Mouse (Mus musculus) intestine, postnatal 0 days (tissue): ENCODE data around the gene Cyb5d1. TPM values are rescaled to one million over a fixed set of nuclear protein-coding genes. Genes with fewer than 3 reads are reported as not detected.
A peak's percentile ranks its signal among the peaks of the same experiment; 100 is the strongest.

Experiments
- ATAC-seq: fragments of 200-750 bp; cut with Nextera tagmentation; 2 replicates; pipeline ENCODE4 v1.8.0; 2017; ENCODE audit warnings: mild to moderate bottlenecking, moderate TSS enrichment, moderate library complexity
- H3K27ac ChIP-seq: fragments of 300-500 bp; sonication (generic); 2 replicates; pipeline ENCODE4 v1.5.1; 2014; ENCODE audit warnings: mild to moderate bottlenecking, low read depth, low read length, moderate library complexity
- H3K27me3 ChIP-seq: fragments of 300-500 bp; sonication (generic); replicated peaks from 2 replicates; pipeline ENCODE4 v1.6.1; 2014; ENCODE audit warnings: low read length, mixed read lengths; ENCODE audit not compliant: control insufficient read depth, insufficient read depth
- H3K36me3 ChIP-seq: fragments of 300-500 bp; sonication (generic); 2 replicates; pipeline ENCODE4 v1.6.1; 2014; ENCODE audit warnings: mild to moderate bottlenecking, moderate library complexity; ENCODE audit not compliant: control insufficient read depth, insufficient read depth
- H3K4me1 ChIP-seq: fragments of 300-500 bp; sonication (generic); replicated peaks from 2 replicates; pipeline ENCODE4 v1.6.1; 2014; ENCODE audit warnings: antibody characterized with exemption, low read length, mixed read lengths; ENCODE audit not compliant: control insufficient read depth, insufficient read depth
- H3K4me2 ChIP-seq: fragments of 300-500 bp; sonication (generic); replicated peaks from 2 replicates; pipeline ENCODE4 v1.6.1; 2014; ENCODE audit warnings: low read depth, mild to moderate bottlenecking, moderate library complexity
- H3K4me3 ChIP-seq: fragments of 300-500 bp; sonication (generic); 2 replicates; pipeline ENCODE4 v1.5.1; 2014; ENCODE audit warnings: low read depth, low read length
- H3K9ac ChIP-seq: fragments of 300-500 bp; sonication (generic); 2 replicates; pipeline ENCODE4 v1.6.1; 2014; ENCODE audit warnings: mild to moderate bottlenecking, low read depth, low read length
- H3K9me3 ChIP-seq: fragments of 300-500 bp; sonication (generic); 2 replicates; pipeline ENCODE4 v1.6.1; 2016; ENCODE audit warnings: mixed run types; ENCODE audit not compliant: control insufficient read depth
- CTCF ChIP-seq: sonication (generic); IDR thresholded peaks from 2 replicates; pipeline ENCODE4 v1.5.1; 2016; ENCODE audit warnings: low read depth, mild to moderate bottlenecking, control low read depth, antibody characterized with exemption, moderate library complexity
- WGBS: fragments of 180-500 bp; shearing (Covaris S2); extraction: QIAGEN DNeasy Blood & Tissue Kit; methylation state at CpG from one replicate; pipeline ENCODE4 v1.1.7; 2014; 5-methylcytosine and 5-hydroxymethylcytosine counted together
- polyA plus RNA-seq: library from polyadenylated mRNA; unstranded; fragments of >200 nt; fragmentation: Nextera tagmentation; extraction: Ambion mirVana; gene quantifications from 2 replicates; pipeline ENCODE4 v1.2.1, GENCODE M21; 2015

The Cyb5d1 gene
- polyA plus RNA-seq, 1 experiment from 2014 or later: 8.9 TPM

DNA sequence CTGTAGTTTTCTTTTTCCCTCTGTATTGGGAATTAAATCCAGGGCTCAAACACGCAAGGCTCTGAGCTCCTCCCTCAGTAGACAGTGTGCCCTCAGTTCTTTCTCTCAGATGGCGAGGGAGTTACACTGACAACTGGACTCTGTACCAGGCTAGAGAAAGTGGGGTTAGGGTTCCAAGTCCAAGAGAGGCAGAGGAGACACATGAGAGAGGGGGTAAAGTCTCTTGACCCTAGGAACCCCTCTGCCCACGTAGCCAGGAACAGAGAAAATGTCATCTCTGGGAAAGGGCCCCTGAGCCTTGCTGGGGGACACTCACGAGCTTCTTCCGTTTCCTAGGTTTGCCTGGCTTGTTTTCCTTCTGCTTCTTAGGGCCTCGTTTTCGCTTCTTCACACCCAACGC is 31.1 kb downstream of the Cyb5d1 start:
- Histone ChIP-seq H3K27ac (peak overlapping the region; percentile 99), H3K27me3 (no peaks in the 10 kb centered on the region), H3K4me3 (0 out of 2 replicates have a peak overlapping the region, but pooled peaks have one; percentile 12), H3K9me3 (no peaks in the 10 kb centered on the region), H3K4me2 (peak overlapping the region; percentile 95), H3K4me1 (peaks cover 22% of the 10 kb centered on the region), H3K36me3 (peaks cover 31% of the 10 kb centered on the region), H3K9ac (0 out of 2 replicates have a peak overlapping the region, but pooled peaks have one; percentile 12)
- TF ChIP-seq CTCF: no peak
- 23% methylated on average over 8 of the region's 8 CpGs for WGBS
- ATAC-seq: peak; percentile 41

DNA sequence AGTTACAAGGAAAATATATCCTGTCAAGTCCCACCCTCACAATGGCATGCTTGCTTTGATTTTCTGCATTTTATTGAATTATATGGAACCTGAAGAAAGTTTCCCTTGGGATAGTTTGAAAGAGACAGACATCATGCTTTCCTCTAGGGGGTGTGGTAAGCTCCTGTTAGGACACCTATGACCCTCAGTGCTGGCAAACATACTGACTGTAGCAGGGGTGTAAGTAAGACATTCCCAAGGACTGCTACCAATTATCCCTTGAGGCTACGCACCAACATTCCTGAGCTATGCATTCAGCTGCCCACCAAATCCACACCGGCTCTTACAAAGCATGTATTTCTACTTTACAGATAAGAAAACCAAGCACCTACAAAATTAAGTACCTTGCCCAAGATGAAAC is 33.0 kb downstream of the Cyb5d1 start:
- Histone ChIP-seq H3K4me1 (peaks cover 22% of the 10 kb centered on the region), H3K36me3 (peaks cover 45% of the 10 kb centered on the region), H3K27me3 (no peaks in the 10 kb centered on the region), H3K4me2 (no peak overlapping the region), H3K9me3 (no peaks in the 10 kb centered on the region), H3K27ac (no peak overlapping the region), H3K4me3 (no peak overlapping the region), H3K9ac (no peak overlapping the region)
- WGBS: 88% methylated on average over 2 of the region's 2 CpGs
- TF ChIP-seq CTCF: peak; percentile 54
- ATAC-seq: no peak

DNA sequence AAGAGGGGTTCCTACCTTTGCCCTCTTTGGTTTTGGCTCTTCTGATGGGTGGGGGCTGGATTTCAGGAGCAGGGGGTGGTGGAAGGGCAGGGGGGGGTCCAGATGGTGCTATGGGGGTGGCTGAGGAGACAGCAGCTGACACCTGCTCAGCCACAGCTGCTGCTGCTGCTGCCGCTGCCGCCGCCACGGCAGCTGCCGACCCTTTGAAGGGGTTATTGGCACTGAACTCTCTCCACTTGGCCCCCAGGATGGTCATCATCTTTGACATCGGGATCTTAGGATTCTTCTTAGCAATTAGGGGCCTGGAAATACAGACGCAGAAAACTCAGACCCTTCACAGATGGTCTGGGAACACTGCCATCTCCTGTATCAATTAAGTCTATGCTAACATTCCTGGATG is 33.4 kb downstream of the Cyb5d1 start:
- no peak for ATAC-seq
- Histone ChIP-seq H3K36me3 (peaks cover 50% of the 10 kb centered on the region), H3K4me2 (no peak overlapping the region), H3K4me3 (no peak overlapping the region), H3K27ac (no peak overlapping the region; the same call in 1 of the 2 replicates), H3K9ac (no peak overlapping the region), H3K27me3 (no peaks in the 10 kb centered on the region), H3K9me3 (no peaks in the 10 kb centered on the region), H3K4me1 (peaks cover 22% of the 10 kb centered on the region)
- no peak for TF ChIP-seq CTCF
- WGBS: 78% methylated on average over 7 of the region's 7 CpGs

DNA sequence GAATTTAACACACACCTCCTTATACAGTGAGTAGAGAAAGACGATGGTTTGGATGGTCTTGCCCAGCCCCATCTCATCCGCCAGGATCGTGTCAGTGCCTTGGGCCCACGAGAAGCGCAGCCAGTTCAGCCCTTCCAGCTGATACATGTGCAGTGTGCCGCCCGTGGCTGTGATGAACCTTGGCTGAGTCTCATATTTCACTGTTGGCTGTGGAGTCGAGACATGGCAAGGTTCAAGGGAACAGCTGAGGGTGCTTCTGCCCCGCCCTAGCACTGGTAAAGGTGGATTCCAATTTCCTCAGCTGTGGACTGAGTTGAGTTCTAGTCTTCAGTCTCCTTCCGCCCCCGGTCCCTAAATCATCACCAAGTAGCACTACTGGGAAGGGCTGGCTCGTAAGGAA is 37.7 kb downstream of the Cyb5d1 start:
- H3K27me3 ChIP-seq: no peaks in the 10 kb centered on the region
- no peaks in the 10 kb centered on the region for H3K9me3 ChIP-seq
- ATAC-seq: no peak
- H3K27ac ChIP-seq: no peak overlapping the region
- no peak overlapping the region for H3K9ac ChIP-seq
- WGBS: 76% methylated on average over 12 of the region's 12 CpGs
- H3K4me3 ChIP-seq: no peak overlapping the region
- TF ChIP-seq CTCF: no peak
- H3K4me2 ChIP-seq: no peak overlapping the region
- H3K4me1 ChIP-seq: no peaks in the 10 kb centered on the region
- peaks cover 90% of the 10 kb centered on the region for H3K36me3 ChIP-seq

DNA sequence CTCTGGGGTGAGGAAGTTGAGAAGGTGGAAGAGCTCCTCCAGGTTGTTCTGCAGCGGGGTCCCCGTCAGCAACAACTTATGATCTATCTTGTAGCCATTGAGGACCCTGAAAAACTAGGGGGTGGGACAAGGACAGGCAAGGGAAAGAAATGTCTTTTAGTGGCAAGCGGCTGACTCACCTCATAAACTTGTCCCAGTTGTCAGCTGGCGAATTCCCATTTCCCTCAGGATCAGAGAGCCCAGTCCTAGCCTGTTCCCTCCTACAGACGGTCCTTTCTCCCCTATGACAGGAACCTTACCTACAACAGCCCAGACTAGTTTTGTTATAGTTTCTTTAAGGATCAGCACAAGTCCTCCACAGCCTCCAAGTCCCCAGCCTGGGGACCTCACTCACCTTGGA is 38.9 kb downstream of the Cyb5d1 start:
- no peak for ATAC-seq
- H3K4me3 ChIP-seq: no peak overlapping the region
- TF ChIP-seq CTCF: no peak
- H3K4me2 ChIP-seq: no peak overlapping the region
- no peaks in the 10 kb centered on the region for H3K4me1 ChIP-seq
- H3K36me3 ChIP-seq: peaks cover 94% of the 10 kb centered on the region
- H3K9me3 ChIP-seq: no peaks in the 10 kb centered on the region
- H3K27me3 ChIP-seq: no peaks in the 10 kb centered on the region
- 91% methylated on average over 5 of the region's 5 CpGs for WGBS
- no peak overlapping the region for H3K9ac ChIP-seq
- H3K27ac ChIP-seq: peak overlapping the region; percentile 28; the same call in 1 of the 2 replicates

DNA sequence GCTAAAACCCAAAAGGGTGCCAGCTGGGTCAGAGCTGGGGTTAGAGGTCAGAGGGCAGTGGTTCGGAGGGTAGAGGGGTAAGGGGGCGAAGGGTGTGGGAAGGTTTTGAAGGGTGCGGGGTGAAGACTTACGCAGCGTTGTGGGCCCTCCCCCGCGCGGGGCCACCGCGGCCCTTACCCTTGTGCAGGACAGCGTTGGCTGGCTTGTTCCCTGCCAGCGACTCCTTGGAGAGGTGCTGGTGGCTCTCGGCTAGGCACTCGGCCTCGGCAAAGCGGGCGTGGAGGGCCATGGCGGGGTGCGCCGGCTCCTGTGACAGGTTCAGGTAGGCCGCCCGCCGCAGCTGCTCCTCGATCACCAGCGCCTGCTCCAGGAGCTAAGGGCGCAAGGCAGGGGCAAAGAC is 49.0 kb downstream of the Cyb5d1 start:
- WGBS: 88% methylated on average over 25 of the region's 26 CpGs
- Histone ChIP-seq H3K9ac (no peak overlapping the region), H3K36me3 (peaks cover 83% of the 10 kb centered on the region), H3K27me3 (no peaks in the 10 kb centered on the region), H3K27ac (no peak overlapping the region), H3K4me1 (no peaks in the 10 kb centered on the region), H3K4me3 (no peak overlapping the region), H3K9me3 (no peaks in the 10 kb centered on the region), H3K4me2 (no peak overlapping the region)
- no peak for ATAC-seq
- no peak for TF ChIP-seq CTCF

Other genes starting within 250 kb of the Cyb5d1 start
- gene Alox12b, start 238.6 kb downstream of the Cyb5d1 start, polyA plus RNA-seq: 0.08 and 0.13 TPM in 2 replicates
- gene Alox8, start 197.8 kb downstream of the Cyb5d1 start, polyA plus RNA-seq: not detected in 2 replicates
- 0.03 TPM in 1 of 2 replicates, not detected in the other for gene Gucy2e, start 158.6 kb downstream of the Cyb5d1 start, polyA plus RNA-seq
- 7.4 and 7.9 TPM in 2 replicates for gene Cntrob, start 71.9 kb downstream of the Cyb5d1 start, polyA plus RNA-seq
- gene Trappc1, start 71.7 kb downstream of the Cyb5d1 start, polyA plus RNA-seq: 173 and 182 TPM in 2 replicates
- gene Kcnab3, start 69.4 kb downstream of the Cyb5d1 start, polyA plus RNA-seq: 1.3 and 1.4 TPM in 2 replicates
- 7.8 and 7.9 TPM in 2 replicates for gene Rnf227, start 55.2 kb downstream of the Cyb5d1 start, polyA plus RNA-seq
- 19.4 and 24.8 TPM in 2 replicates for gene Chd3, start 26.2 kb downstream of the Cyb5d1 start, polyA plus RNA-seq
- gene Naa38, start 144 bp downstream of the Cyb5d1 start, polyA plus RNA-seq: 159 and 164 TPM in 2 replicates
- gene Tmem88, start 2.6 kb upstream of the Cyb5d1 start, polyA plus RNA-seq: 24.1 and 24.9 TPM in 2 replicates
- gene Kdm6b, start 18.0 kb upstream of the Cyb5d1 start, polyA plus RNA-seq: 18.2 and 23.6 TPM in 2 replicates
- 8.0 and 8.7 TPM in 2 replicates for gene Dnah2, start 153.5 kb upstream of the Cyb5d1 start, polyA plus RNA-seq
- gene Efnb3, start 164.6 kb upstream of the Cyb5d1 start, polyA plus RNA-seq: 4.4 and 4.6 TPM in 2 replicates
- gene Wrap53, start 184.6 kb upstream of the Cyb5d1 start, polyA plus RNA-seq: 14.3 and 14.7 TPM in 2 replicates
- gene Trp53, start 184.7 kb upstream of the Cyb5d1 start, polyA plus RNA-seq: 48.0 and 49.6 TPM in 2 replicates
- gene Atp1b2, start 210.3 kb upstream of the Cyb5d1 start, polyA plus RNA-seq: 5.9 and 7.5 TPM in 2 replicates
- gene Shbg, start 222.3 kb upstream of the Cyb5d1 start, polyA plus RNA-seq: 0.24 TPM in 1 of 2 replicates, not detected in the other
- 34.1 and 40.3 TPM in 2 replicates for gene Sat2, start 226.4 kb upstream of the Cyb5d1 start, polyA plus RNA-seq
- 9.8 and 10.8 TPM in 2 replicates for gene Fxr2, start 237.4 kb upstream of the Cyb5d1 start, polyA plus RNA-seq